Mouse (Mus musculus): Measurements from ENCODE around the gene Rxfp3.

GRCm38 (mm10) chr15:11053678-11054439 lies 16.1 kb upstream of the Rxfp3 start:
- TF ChIP-seq GATA1 (IDR thresholded peaks at IDR 0.05; ENCODE audit: borderline replicate concordance, low read length) (no peak), FLI1 (IDR thresholded peaks at IDR 0.05; ENCODE audit: low read length) (no peak)

Data from megakaryocyte, embryonic 14.5 days (primary cell).